Mouse (Mus musculus) heart, postnatal 0 days (tissue): Measurements from ENCODE around the gene Hpcal1. TPM values are rescaled to one million over a fixed set of nuclear protein-coding genes. Genes with fewer than 3 reads are reported as not detected.

ENCODE experiments used
- ATAC-seq: fragments of 200-750 bp; cut with Nextera tagmentation; 2 replicates; pipeline ENCODE4 v1.8.0; 2017; ENCODE audit warnings: low read depth, moderate number of reproducible peaks, moderate library complexity; ENCODE audit not compliant: insufficient read depth
- DNase-seq: peaks from one replicate; pipeline ENCODE4 v3.0.0-alpha.2; 2016; ENCODE audit warnings: low spot score
- H3K27ac ChIP-seq: fragments of 300-500 bp; sonication (generic); 2 replicates; pipeline ENCODE4 v1.5.1; 2014; ENCODE audit warnings: low read depth, mild to moderate bottlenecking
- H3K27me3 ChIP-seq: fragments of 300-500 bp; sonication (generic); 2 replicates; pipeline ENCODE4 v1.6.1; 2014; ENCODE audit warnings: low read length, mixed read lengths; ENCODE audit not compliant: control insufficient read depth, insufficient read depth
- H3K36me3 ChIP-seq: fragments of 300-500 bp; sonication (generic); replicated peaks from 2 replicates; pipeline ENCODE4 v1.6.1; 2014; ENCODE audit warnings: low read length, mixed read lengths; ENCODE audit not compliant: control insufficient read depth, insufficient read depth
- H3K4me1 ChIP-seq: fragments of 300-500 bp; sonication (generic); 2 replicates; pipeline ENCODE4 v1.6.1; 2014; ENCODE audit warnings: antibody characterized with exemption; ENCODE audit not compliant: control insufficient read depth, insufficient read depth
- H3K4me2 ChIP-seq: fragments of 300-500 bp; sonication (generic); 2 replicates; pipeline ENCODE4 v1.6.1; 2014; ENCODE audit warnings: low read depth, mild to moderate bottlenecking, low read length, moderate library complexity
- H3K4me3 ChIP-seq: fragments of 300-500 bp; sonication (generic); 2 replicates; pipeline ENCODE4 v1.5.1; 2014; ENCODE audit warnings: low read depth, low read length
- H3K9ac ChIP-seq: fragments of 300-500 bp; sonication (generic); replicated peaks from 2 replicates; pipeline ENCODE4 v1.6.1; 2014; ENCODE audit warnings: low read depth, low read length, mixed read lengths
- H3K9me3 ChIP-seq: fragments of 300-500 bp; sonication (generic); replicated peaks from 2 replicates; pipeline ENCODE4 v1.6.1; 2016; ENCODE audit warnings: low read length; ENCODE audit not compliant: control insufficient read depth
- CTCF ChIP-seq: IDR thresholded peaks from 2 replicates; pipeline ENCODE4 v1.5.1; 2016; ENCODE audit warnings: antibody characterized with exemption, control low read depth, low read depth
- EP300 ChIP-seq: IDR thresholded peaks from 2 replicates; pipeline ENCODE4 v1.6.1; 2016; ENCODE audit warnings: antibody characterized with exemption, low read depth
- WGBS: fragments of 180-500 bp; shearing (Covaris S2); extraction: QIAGEN DNeasy Blood & Tissue Kit; methylation state at CpG from one replicate; pipeline ENCODE4 v1.1.7; 2014; 5-methylcytosine and 5-hydroxymethylcytosine counted together
- polyA plus RNA-seq: library from polyadenylated mRNA; unstranded; fragments of >200 nt; fragmentation: Nextera tagmentation; extraction: Ambion mirVana; gene quantifications from 2 replicates; pipeline ENCODE4 v1.2.1, GENCODE M21; 2015
- total RNA-seq: library from RNA; depleted of rRNA; stranded (reverse); fragments of >200 nt; gene quantifications from 2 replicates; pipeline ENCODE4 v1.2.3, GENCODE M21; 2014; ENCODE audit warnings: low replicate concordance

Gene Hpcal1
- total and polyA plus RNA-seq, 2 experiments from 2014 or later = 14.8 to 22.5 TPM

DNA sequence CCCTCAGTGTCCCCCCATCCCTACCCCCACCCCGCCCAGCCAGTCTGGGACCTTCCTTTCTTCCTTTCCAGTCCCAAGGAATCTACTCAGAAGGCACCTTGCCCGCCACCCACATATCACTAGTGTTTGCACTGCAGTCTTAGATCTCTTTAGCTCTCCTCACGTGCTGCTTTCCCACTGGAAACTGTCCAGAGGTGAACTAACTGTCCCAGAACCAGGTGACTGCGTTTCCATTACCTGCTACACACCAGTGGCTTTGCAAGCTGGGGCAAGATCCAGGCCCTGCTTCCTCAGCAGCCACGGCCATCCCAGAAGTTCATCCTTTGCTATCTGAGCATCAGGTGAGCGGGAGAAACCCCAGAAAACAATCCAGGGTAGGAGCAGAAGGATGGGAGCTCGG lies 41.4 kb downstream of the Hpcal1 start:
- Histone ChIP-seq H3K27ac (no peak overlapping the region), H3K4me3 (no peak overlapping the region), H3K9me3 (no peaks in the 10 kb centered on the region), H3K27me3 (no peaks in the 10 kb centered on the region), H3K36me3 (no peaks in the 10 kb centered on the region), H3K9ac (no peak overlapping the region), H3K4me1 (peaks cover 19% of the 10 kb centered on the region), H3K4me2 (no peak overlapping the region)
- no peak for ATAC-seq
- TF ChIP-seq EP300 (no peak), CTCF (no peak)
- 78% methylated on average over 7 of the region's 7 CpGs for WGBS
- no peak for DNase-seq

DNA sequence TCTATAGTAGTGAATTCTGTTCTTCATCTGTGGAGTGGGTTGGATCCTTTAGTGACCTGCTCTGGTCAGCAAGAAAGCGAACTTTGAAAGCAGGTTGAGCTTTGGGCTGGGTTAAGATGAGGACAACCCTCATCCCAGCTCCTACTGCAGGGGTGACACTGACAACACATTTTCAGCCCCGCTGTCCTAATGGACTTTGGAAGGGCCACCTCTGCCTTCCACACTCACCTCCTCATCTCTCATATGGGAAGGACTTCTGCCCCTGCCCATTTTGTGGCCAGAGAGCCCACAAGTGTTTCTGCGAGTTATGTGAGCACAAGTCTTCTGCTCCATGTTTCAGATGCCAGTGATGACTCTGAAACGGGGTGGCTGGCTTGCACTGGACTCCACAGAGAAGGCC lies 41.9 kb downstream of the Hpcal1 start:
- Histone ChIP-seq H3K36me3 (no peaks in the 10 kb centered on the region), H3K27ac (peak overlapping the region; percentile 25; the same call in 1 of the 2 replicates), H3K4me2 (no peak overlapping the region), H3K9me3 (no peaks in the 10 kb centered on the region), H3K4me1 (peaks cover 15% of the 10 kb centered on the region), H3K27me3 (no peaks in the 10 kb centered on the region), H3K9ac (no peak overlapping the region), H3K4me3 (no peak overlapping the region)
- ATAC-seq = no peak
- WGBS = 62% methylated on average over 4 of the region's 4 CpGs
- TF ChIP-seq CTCF (no peak), EP300 (no peak)
- DNase-seq = no peak

DNA sequence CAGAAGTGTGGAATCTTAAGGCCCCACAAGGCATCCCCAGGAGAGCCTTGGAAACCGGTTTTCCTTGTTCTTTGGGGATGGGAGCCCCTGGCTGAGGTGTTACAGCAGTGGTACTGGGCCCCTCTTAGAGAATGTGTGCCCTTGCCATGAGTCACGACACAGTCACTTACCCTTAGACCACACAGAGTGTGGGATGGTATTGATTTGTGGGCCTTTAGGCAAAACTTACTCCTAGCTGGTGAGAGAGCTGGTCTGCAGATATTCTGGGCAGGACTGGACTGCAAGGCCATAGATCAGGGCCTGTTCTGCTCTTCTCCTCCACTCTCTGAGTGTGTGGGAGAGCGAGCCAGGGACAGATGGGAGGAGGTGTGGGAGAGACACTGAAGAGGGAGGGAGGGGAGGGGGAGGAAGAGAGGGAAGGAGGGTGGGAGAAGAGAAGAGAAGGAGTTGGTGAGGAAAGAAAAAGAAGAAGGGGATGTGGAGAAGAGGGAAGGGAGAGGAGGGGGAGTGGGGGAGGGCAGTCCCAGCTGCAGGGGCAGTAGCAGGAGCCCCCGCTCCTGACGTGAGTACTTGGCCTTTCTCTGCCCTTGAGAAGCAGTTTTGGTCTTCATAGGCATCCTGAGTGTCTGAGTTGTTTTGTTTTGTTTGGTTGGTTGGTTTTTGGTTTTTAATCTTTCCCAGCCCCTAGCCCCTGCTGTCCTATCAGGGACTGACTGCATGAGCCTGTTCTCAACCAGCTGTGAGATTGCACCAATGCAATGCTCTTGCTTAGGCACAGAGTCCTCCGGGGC lies 42.7 kb downstream of the Hpcal1 start:
- 62% methylated on average over 6 of the region's 6 CpGs for WGBS
- Histone ChIP-seq H3K27me3 (no peaks in the 10 kb centered on the region), H3K4me3 (no peak overlapping the region), H3K36me3 (no peaks in the 10 kb centered on the region), H3K9me3 (no peaks in the 10 kb centered on the region), H3K4me1 (peaks cover 7% of the 10 kb centered on the region; the same call in 1 of the 2 replicates), H3K9ac (no peak overlapping the region), H3K27ac (peak overlapping the region; percentile 25), H3K4me2 (no peak overlapping the region)
- TF ChIP-seq EP300 (no peak), CTCF (no peak)
- ATAC-seq = no peak
- no peak for DNase-seq

DNA sequence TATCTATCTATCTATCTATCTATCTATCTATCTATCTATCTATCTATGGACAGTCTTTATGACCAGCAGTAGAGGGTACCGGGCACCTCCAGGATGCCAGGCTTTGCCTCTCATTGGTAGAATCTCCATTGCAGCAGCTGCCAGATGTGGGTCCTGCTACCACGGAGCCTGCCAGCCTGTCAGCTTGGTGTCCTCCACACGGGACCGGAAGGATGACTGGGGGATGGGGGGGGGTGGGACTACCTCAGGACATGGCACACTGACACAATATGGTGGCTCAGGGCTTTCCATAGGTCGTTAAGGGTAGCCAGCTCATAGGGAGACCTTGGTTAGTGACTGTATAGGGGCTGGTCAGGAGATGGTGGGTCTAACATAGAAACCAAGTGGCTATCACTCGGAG lies 45.7 kb downstream of the Hpcal1 start:
- TF ChIP-seq CTCF = no peak
- TF ChIP-seq EP300 = no peak
- Histone ChIP-seq H3K27ac (peak overlapping the region; percentile 22; the same call in 1 of the 2 replicates), H3K4me2 (no peak overlapping the region), H3K9ac (no peak overlapping the region), H3K4me1 (no peaks in the 10 kb centered on the region; the same call in 1 of the 2 replicates), H3K4me3 (no peak overlapping the region), H3K36me3 (no peaks in the 10 kb centered on the region), H3K27me3 (no peaks in the 10 kb centered on the region), H3K9me3 (no peaks in the 10 kb centered on the region)
- 77% methylated on average over 6 of the region's 6 CpGs for WGBS
- no peak for ATAC-seq
- no peak for DNase-seq

DNA sequence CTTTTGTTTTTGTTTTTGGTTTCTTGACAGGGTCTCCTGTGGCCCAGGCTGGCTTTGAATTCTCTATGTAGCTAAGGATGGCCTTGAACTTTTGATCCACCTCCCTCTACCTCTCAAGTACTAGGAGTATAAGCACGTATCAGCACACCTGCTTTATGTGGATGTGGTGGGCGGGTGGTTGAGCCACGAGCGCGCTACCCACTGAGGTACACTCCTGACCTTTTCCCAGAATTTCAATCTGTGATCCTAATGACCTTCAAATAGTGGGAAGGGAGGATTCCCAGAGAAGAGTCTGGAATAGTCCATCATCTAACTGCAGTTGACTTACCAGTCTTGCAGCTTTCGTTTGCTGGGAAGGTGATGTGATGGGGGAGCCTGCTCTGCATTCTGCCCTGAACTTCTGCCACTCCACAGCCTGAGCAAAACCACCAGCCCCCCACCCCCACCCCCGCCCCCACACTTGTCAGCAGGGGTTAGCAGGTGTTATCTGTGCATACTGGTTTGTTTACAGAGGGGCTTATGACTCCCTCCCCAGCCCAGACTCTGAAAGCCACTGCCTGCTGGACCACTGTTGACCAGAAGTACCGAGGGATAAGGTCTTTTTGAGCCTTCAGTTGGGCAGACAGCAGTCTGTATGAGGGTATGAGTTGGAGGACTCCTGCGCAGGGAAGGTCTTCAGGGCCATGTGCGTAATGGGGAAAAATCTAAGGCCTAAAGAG lies 46.4 kb downstream of the Hpcal1 start:
- H3K4me1 ChIP-seq = peaks cover 5% of the 10 kb centered on the region
- 74% methylated on average over 10 of the region's 10 CpGs for WGBS
- H3K9me3 ChIP-seq = no peaks in the 10 kb centered on the region
- H3K27ac ChIP-seq = peak overlapping the region; percentile 22; the same call in 1 of the 2 replicates
- H3K27me3 ChIP-seq = no peaks in the 10 kb centered on the region
- no peak overlapping the region for H3K9ac ChIP-seq
- no peaks in the 10 kb centered on the region for H3K36me3 ChIP-seq
- no peak for TF ChIP-seq CTCF
- no peak overlapping the region for H3K4me3 ChIP-seq
- no peak overlapping the region for H3K4me2 ChIP-seq
- DNase-seq = no peak
- ATAC-seq = no peak
